Mouse (Mus musculus) myocyte (in vitro differentiated cells): Measurements from ENCODE around the gene Mrps18c.

Experiments used
- CEBPB ChIP-seq: IDR thresholded peaks from 2 replicates; pipeline ENCODE4 v1.6.1; 2011; ENCODE audit warnings: mild to moderate bottlenecking, moderate library complexity; ENCODE audit not compliant: poor library complexity, insufficient read depth, severe bottlenecking
- E2F4 ChIP-seq: IDR thresholded peaks from one replicate; pipeline ENCODE4 v1.6.1; 2011; ENCODE audit warnings: mild to moderate bottlenecking, control low read depth, moderate library complexity; ENCODE audit not compliant: insufficient read depth
- MAX ChIP-seq: IDR thresholded peaks from one replicate; pipeline ENCODE4 v1.6.1; 2011; ENCODE audit warnings: low read depth, mild to moderate bottlenecking, control low read depth
- MYOD1 ChIP-seq, 3 experiments: IDR thresholded peaks; one replicate each; pipeline ENCODE4 v1.6.1; 2011; ENCODE audit warnings: control low read depth in 2 of 3, low read depth in 2 of 3, mild to moderate bottlenecking in 2 of 3, moderate library complexity in 1 of 3; ENCODE audit not compliant: insufficient read length in 2 of 3, control insufficient read depth in 1 of 3
- MYOG ChIP-seq, 3 experiments: IDR thresholded peaks; one replicate each; pipeline ENCODE4 v1.6.1; 2011; ENCODE audit warnings: control low read depth in 2 of 3, low read depth in 2 of 3, mild to moderate bottlenecking in 2 of 3; ENCODE audit not compliant: insufficient read length in 2 of 3, control insufficient read depth in 1 of 3, insufficient read depth in 1 of 3
- POLR2A ChIP-seq: IDR thresholded peaks from one replicate; pipeline ENCODE4 v1.6.1; 2011; ENCODE audit warnings: low read depth, mild to moderate bottlenecking, control low read depth, moderate library complexity; ENCODE audit not compliant: insufficient read length
- POLR2AphosphoS2 ChIP-seq: IDR thresholded peaks from one replicate; pipeline ENCODE4 v1.6.1; 2011; ENCODE audit warnings: low read depth, control low read depth; ENCODE audit not compliant: insufficient read length
- REST ChIP-seq: IDR thresholded peaks from one replicate; pipeline ENCODE4 v1.6.1; 2011; ENCODE audit warnings: mild to moderate bottlenecking, control low read depth, moderate library complexity; ENCODE audit not compliant: insufficient read depth, insufficient read length
- SRF ChIP-seq: IDR thresholded peaks from one replicate; pipeline ENCODE4 v1.6.1; 2011; ENCODE audit warnings: low read depth; ENCODE audit not compliant: control insufficient read depth, insufficient read length
- TCF12 ChIP-seq: IDR thresholded peaks from one replicate; pipeline ENCODE4 v1.6.1; 2011; ENCODE audit warnings: mild to moderate bottlenecking, control low read depth; ENCODE audit not compliant: poor library complexity, insufficient read depth, severe bottlenecking
- TCF3 ChIP-seq: IDR thresholded peaks from one replicate; pipeline ENCODE4 v1.6.1; 2011; ENCODE audit warnings: low read depth, control low read depth; ENCODE audit not compliant: insufficient read length
- USF1 ChIP-seq: IDR thresholded peaks from one replicate; pipeline ENCODE4 v1.6.1; 2011; ENCODE audit warnings: low read depth, mild to moderate bottlenecking, control low read depth, moderate library complexity

DNA sequence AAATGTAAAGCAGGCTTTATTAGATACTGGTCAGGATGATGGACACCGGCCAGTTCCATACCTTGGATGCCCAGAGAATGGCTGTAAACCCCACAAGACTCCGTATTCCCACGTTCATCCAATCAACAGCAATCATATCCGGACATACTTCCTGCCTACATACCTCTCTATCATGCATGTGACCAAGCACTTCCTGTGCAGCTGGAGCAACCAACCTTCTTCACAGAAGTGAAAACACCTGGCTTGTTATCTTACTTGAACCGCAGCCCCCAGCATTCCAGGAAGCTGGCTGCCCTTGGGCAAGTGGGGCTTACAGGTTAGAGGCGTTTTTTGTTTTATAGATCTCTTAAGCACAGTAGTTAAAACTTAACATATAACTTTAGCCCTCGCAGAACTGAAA, 24.4 kb downstream of the Mrps18c start:
- TF ChIP-seq SRF (no peak), POLR2A (no peak), E2F4 (no peak), USF1 (no peak), TCF12 (no peak), MAX (no peak), MYOG (IDR thresholded peaks at IDR 0.05; ENCODE audit: control insufficient read depth in 1 of 3, insufficient read depth in 1 of 3, insufficient read length in 2 of 3, low read depth in 2 of 3) (no peak), POLR2AphosphoS2 (no peak), CEBPB (no peak), TCF3 (no peak), REST (no peak), MYOD1 (IDR thresholded peaks at IDR 0.05; ENCODE audit: control insufficient read depth in 1 of 3, insufficient read length in 2 of 3, low read depth in 2 of 3) (no peak)
